Mouse (Mus musculus) ZHBTc4 (cell line): Measurements from ENCODE around the gene 9130230L23Rik.

Source experiments
- DNase-seq: peaks from one replicate; pipeline ENCODE4 v3.0.0-alpha.2; 2011; ENCODE audit warnings: low read depth, low spot score

The 9130230L23Rik gene

GRCm38 (mm10) chr5:65954130-65955080 is 49.7 kb downstream of the 9130230L23Rik start:
- DNase-seq, result no peak

GRCm38 (mm10) chr5:65951513-65951909 is 52.6 kb downstream of the 9130230L23Rik start:
- DNase-seq, result peak; percentile 87

GRCm38 (mm10) chr5:65950679-65951512 is 53.2 kb downstream of the 9130230L23Rik start:
- DNase-seq, result peak; percentile 80

GRCm38 (mm10) chr5:65950236-65950635 is 53.8 kb downstream of the 9130230L23Rik start:
- DNase-seq, result peak; percentile 23

- DNase-seq, result no peak
Measured at GRCm38 (mm10) chr5:65949822-65950221, 54.3 kb downstream of the 9130230L23Rik start.

GRCm38 (mm10) chr5:65941145-65941544 is 62.9 kb downstream of the 9130230L23Rik start:
- DNase-seq, result no peak

DNA sequence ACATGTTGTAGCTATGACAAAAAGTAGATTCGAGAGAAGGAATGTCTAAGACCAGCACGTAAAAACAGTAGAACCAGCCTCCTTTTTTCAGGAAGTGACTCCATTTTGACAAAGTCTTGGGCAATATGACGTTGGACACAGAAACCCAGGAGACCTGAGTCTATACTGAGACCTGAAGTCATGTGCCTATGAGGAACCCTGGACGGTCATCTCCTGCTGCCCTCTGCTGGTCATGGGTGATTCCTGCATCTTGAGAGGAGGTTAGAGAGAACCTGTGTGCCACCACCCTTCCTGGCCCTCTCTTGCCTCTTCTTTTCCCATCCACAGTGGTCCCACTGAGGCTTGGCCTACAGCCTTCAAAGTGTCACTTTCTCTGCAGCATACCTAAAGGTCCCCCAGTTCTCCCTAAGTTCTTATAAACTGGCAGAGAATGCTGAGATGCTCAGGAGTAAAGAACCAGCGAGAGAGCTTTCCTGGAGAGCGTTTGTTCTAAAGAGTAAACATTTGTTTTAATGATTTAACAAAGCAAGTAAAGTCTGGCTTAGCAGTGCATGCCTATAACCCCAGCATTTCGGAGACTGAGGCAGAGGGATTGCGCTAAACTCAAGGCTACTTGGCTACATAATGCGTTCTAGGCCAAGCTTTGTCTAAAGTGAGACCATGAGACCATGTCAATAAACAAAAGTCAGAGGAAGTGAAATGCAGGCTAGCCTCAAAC is 65.9 kb downstream of the 9130230L23Rik start:
- peak; percentile 92 for DNase-seq

DNA sequence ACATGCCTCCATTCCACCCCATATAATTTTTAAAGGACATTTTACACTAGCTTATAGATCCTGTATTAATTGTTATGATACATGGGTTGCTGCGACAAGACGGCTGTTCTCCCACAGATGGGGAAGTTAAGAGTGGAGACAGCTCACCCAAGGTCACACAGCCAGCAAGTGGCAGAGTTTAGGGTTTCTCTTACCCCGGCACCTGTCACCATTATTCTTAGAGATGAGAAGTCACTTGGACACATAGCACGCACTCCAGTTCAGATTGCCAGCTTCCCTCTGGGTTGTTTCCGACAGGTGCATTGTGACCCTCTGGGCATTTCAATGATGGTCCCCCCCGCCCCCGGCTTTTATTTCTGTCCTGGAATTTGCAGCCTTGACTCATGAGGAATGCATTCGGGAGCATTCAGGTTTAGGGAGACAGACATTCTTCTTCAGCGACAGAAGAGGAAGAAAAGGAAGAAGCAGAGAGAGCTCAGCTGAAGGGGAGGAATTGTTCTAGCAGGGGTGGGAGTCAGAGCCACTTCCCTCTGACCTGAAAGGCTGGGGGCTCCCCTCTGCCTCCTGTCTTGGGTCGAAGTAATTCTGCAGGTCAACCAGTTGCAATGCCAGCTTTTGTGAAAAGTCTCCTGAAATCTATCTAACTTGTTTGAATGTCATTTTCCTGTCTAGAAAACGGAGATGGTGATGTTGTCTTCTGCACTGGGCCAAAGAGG is 66.9 kb downstream of the 9130230L23Rik start:
- DNase-seq, result no peak

- DNase-seq, result no peak
Measured at GRCm38 (mm10) chr5:65934783-65935182, 69.3 kb downstream of the 9130230L23Rik start, which contains the start of gene Chrna9. Gene Chrna9, plus strand, starts transcription at chr5:65934921.

DNA sequence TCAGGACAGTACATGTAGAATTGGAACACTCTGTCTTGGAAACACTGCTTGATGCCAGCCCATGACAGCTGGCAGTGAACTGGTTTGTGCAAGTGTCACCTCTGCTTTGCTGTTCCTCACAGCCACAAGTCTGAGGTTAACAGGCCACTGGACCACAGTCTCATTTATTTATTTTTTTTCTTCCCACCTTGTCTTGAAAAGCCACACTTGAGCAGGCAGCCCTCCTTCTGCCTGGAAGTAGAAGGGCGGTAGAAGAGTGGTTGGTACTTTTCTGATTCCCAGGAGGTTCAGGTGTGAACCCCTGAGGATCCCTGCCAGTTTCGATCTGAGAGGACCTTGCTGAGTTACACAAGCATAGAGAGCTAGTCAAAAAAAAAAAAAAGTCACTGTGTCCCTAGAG is 70.3 kb downstream of the 9130230L23Rik start:
- DNase-seq, result no peak

DNA sequence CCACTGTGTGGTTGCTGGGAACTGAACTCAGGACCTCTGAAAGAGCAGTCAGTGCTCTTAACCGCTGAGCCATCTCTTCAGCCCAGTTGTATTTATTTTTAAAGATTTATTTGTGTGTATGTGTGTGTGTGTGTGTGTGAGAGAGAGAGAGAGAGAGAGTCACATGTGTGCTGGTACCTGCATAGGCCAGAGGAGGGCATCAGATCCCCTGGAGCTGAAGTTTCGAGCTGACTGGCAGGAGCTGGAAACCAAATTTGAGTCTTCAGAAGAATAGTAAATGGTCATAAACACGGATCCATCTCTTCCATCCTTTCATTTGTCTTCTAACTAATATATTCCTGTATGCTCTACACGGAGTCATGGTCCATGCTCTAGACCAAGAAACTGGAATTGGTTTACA is 70.8 kb downstream of the 9130230L23Rik start:
- no peak for DNase-seq

DNA sequence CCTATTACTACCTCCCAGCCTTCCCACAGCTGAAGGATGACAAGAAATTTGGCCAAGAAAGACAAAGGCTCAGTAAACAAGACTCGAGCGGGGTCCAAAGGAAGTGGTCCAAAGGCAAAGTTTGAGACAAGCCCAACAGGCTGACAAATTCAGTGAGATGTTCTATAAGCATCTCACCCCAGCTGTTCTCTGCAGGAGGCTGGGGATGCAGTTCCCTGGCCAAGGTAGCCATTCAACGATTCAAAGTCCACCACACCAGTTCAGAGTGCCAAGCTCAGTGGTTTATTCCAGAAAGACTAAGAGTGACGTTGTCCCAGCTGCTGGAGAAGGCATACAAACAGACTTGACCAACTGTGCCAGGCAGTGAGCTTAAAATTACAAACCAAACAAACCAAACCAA is 73.9 kb downstream of the 9130230L23Rik start:
- no peak for DNase-seq
